Mouse (Mus musculus): Measurements from ENCODE around the gene Setd3. TPM values are rescaled to one million over a fixed set of nuclear protein-coding genes. Genes with fewer than 3 reads are reported as not detected.
A peak's percentile ranks its signal among the peaks of the same experiment; 100 is the strongest.

Gene Setd3
- polyA plus RNA-seq, 1 experiment from 2014 or later = 76.5 TPM

DNA sequence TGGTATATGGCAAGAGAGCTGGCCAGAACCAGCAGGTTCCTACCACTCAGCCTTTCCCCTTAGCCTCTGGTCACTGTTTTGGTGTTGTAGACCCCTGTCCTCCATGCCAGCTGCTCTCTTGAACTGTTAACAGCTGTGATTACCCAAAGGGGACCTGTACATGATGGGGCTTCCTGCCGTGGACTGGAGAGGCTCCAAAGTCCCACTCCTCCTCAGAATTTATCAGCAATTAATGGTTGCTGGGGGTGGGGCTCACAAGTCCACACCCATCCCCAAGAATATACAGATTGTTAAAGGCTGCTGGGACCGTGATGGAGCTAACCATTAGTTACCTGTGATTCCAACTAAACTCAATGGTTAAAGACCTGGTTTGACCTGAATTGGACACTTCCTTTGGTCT, 77.0 kb downstream of the Setd3 start:
- no peak overlapping the region for H3K4me3 ChIP-seq (ENCODE audit: low read depth, low read length)
- H3K36me3 ChIP-seq (ENCODE audit: control insufficient read depth, insufficient read depth, low read length) = no peaks in the 10 kb centered on the region
- H3K27ac ChIP-seq (replicated peaks; ENCODE audit: low read depth, low read length) = no peak overlapping the region
- WGBS = 69% methylated on average over 2 of the region's 2 CpGs
- DNase-seq (ENCODE audit: low spot score) (no peak), ATAC-seq (ENCODE audit: insufficient number of reproducible peaks, low FRiP score, low TSS enrichment, low read depth) (no peak)
- no peak overlapping the region for H3K9ac ChIP-seq (ENCODE audit: low read length)
- H3K27me3 ChIP-seq (ENCODE audit: control insufficient read depth, insufficient read depth, low read length) = no peaks in the 10 kb centered on the region
- H3K4me2 ChIP-seq (ENCODE audit: low read depth, severe bottlenecking) = no peak overlapping the region
- H3K4me1 ChIP-seq (ENCODE audit: control insufficient read depth, insufficient read depth, low read length) = peaks cover 10% of the 10 kb centered on the region
- no peaks in the 10 kb centered on the region for H3K9me3 ChIP-seq (ENCODE audit: control insufficient read depth, low read length)

DNA sequence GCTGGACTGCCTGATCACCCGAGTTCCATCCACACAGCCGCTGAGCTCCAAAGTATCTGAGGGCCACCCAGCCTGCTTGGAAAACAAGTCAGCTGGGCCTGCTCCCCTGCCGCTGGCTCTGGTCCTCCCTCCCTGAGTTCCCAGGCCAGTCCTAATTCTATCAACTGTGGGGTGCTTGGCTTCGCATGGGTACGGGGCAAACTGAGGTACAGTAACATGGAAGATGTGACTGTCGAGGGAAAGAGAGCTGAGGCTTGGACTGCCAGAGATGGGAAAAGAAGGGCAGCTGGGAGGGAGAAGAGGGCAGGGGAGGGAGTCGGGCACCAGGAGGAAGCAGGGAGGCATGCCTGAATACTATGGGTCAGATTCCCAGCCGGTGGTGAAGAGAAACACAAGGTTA, 78.9 kb downstream of the Setd3 start:
- no peak overlapping the region for H3K27ac ChIP-seq (replicated peaks; ENCODE audit: low read depth, low read length)
- H3K27me3 ChIP-seq (ENCODE audit: control insufficient read depth, insufficient read depth, low read length) = no peaks in the 10 kb centered on the region
- H3K9ac ChIP-seq (ENCODE audit: low read length) = no peak overlapping the region
- H3K9me3 ChIP-seq (ENCODE audit: control insufficient read depth, low read length) = no peaks in the 10 kb centered on the region
- ATAC-seq (ENCODE audit: insufficient number of reproducible peaks, low FRiP score, low TSS enrichment, low read depth) (no peak), DNase-seq (ENCODE audit: low spot score) (no peak)
- no peak overlapping the region for H3K4me3 ChIP-seq (ENCODE audit: low read depth, low read length)
- 75% methylated on average over 8 of the region's 8 CpGs for WGBS
- no peaks in the 10 kb centered on the region for H3K36me3 ChIP-seq (ENCODE audit: control insufficient read depth, insufficient read depth, low read length)
- peaks cover 10% of the 10 kb centered on the region for H3K4me1 ChIP-seq (ENCODE audit: control insufficient read depth, insufficient read depth, low read length)
- no peak overlapping the region for H3K4me2 ChIP-seq (ENCODE audit: low read depth, severe bottlenecking)

DNA sequence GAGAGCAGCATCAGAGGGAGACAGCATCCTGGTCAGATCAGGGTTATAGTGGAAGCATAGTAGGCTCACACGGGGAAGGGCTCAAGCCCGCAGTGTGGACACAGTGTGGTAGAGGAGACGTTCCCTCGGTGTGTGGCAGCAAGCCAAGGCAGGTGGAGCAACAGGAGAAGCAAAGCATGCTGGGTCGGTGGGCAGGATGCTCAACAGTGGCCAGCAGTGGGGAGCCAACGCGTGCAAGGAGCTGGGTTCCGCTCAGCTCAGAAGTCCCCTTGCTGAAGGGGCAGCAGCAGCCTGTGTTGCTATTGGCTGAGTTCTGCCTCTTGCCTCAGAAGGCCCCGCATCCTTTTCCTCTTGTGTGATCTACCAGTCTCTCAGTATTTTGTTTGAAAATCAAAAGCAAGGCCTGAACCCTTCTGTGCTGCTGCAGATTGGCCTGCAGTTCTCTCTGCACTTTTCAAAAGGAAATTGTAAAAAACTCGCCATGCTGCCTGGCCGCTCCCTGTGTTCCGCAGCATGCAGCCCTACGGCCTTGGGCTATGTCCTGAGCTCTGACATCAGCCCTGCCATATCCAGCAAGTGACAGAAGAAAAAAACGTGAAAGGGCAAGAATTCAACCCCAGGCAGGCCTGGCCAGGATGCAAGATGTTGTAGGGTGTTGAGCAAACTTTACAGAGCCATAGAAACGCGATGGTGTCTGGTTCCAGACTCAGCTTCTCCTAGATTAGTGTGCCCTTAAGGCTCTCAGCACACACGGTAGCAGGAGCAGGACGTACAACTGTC, 80.7 kb downstream of the Setd3 start:
- Histone ChIP-seq H3K4me3 (ENCODE audit: low read depth, low read length) (no peak overlapping the region), H3K4me2 (ENCODE audit: low read depth, severe bottlenecking) (no peak overlapping the region), H3K4me1 (ENCODE audit: control insufficient read depth, insufficient read depth, low read length) (peaks cover 6% of the 10 kb centered on the region), H3K9ac (ENCODE audit: low read length) (no peak overlapping the region), H3K36me3 (ENCODE audit: control insufficient read depth, insufficient read depth, low read length) (no peaks in the 10 kb centered on the region), H3K27ac (replicated peaks; ENCODE audit: low read depth, low read length) (no peak overlapping the region), H3K9me3 (ENCODE audit: control insufficient read depth, low read length) (no peaks in the 10 kb centered on the region), H3K27me3 (ENCODE audit: control insufficient read depth, insufficient read depth, low read length) (no peaks in the 10 kb centered on the region)
- DNase-seq (ENCODE audit: low spot score) (no peak), ATAC-seq (ENCODE audit: insufficient number of reproducible peaks, low FRiP score, low TSS enrichment, low read depth) (peak; percentile 21; the same call in 1 of the 2 replicates)
- WGBS = 56% methylated on average over 18 of the region's 18 CpGs

DNA sequence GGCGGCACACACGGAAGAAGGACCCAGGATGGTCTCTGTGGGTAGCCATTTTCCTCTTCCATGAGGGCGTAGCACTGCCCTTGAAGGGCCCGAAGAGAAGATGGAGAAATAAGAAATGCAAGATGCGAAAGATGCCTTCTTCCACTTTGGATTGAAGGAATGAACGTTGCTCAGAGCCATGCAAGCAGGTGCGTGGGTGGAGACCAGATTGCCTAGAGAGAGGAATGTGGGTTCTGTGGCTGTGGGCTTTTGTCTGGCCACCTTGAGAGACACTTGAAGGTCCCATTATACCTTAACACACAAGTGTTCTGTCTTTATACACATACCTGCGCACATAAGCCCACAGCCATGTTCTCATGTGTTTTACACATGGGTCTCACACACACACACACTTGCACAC, 81.5 kb downstream of the Setd3 start:
- 93% methylated on average over 8 of the region's 8 CpGs for WGBS
- no peak overlapping the region for H3K4me3 ChIP-seq (ENCODE audit: low read depth, low read length)

DNA sequence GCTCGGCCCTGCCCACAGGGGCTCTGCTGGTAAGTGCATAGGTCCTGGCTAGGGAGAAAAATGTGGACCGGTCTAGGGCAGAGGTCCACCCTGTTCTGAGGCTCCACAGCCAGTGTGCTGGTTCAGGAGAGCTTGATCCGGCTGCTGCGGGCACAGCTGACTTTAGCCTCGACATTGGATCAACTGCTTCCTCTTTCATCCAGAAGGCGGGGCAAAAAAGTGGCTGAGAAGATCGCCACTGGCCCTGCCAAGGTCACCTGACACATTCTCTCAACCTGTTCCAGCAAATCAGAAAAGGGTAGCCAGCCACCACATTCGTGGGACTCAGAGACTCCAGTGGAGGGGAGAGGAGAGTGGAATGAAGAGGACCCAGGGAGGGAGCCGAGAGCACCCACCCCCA, 90.9 kb downstream of the Setd3 start:
- no peak overlapping the region for H3K27ac ChIP-seq (replicated peaks; ENCODE audit: low read depth, low read length)
- no peaks in the 10 kb centered on the region for H3K4me1 ChIP-seq (ENCODE audit: control insufficient read depth, insufficient read depth, low read length)
- no peaks in the 10 kb centered on the region for H3K9me3 ChIP-seq (ENCODE audit: control insufficient read depth, low read length)
- 74% methylated on average over 9 of the region's 9 CpGs for WGBS
- no peak for DNase-seq (ENCODE audit: low spot score)
- no peak overlapping the region for H3K4me3 ChIP-seq (ENCODE audit: low read depth, low read length)
- ATAC-seq (ENCODE audit: insufficient number of reproducible peaks, low FRiP score, low TSS enrichment, low read depth) = no peak
- no peak overlapping the region for H3K9ac ChIP-seq (ENCODE audit: low read length)
- no peaks in the 10 kb centered on the region for H3K27me3 ChIP-seq (ENCODE audit: control insufficient read depth, insufficient read depth, low read length)
- H3K36me3 ChIP-seq (ENCODE audit: control insufficient read depth, insufficient read depth, low read length) = no peaks in the 10 kb centered on the region
- H3K4me2 ChIP-seq (ENCODE audit: low read depth, severe bottlenecking) = no peak overlapping the region

More for the DNA sequence above, 81.5 kb downstream of the Setd3 start:
- no peak for DNase-seq (ENCODE audit: low spot score)
- Histone ChIP-seq H3K36me3 (ENCODE audit: control insufficient read depth, insufficient read depth, low read length) (no peaks in the 10 kb centered on the region), H3K4me1 (ENCODE audit: control insufficient read depth, insufficient read depth, low read length) (0 out of 2 replicates have a peak, but pooled peaks cover 3% of the 10 kb centered on the region), H3K9ac (ENCODE audit: low read length) (no peak overlapping the region), H3K9me3 (ENCODE audit: control insufficient read depth, low read length) (no peaks in the 10 kb centered on the region), H3K4me2 (ENCODE audit: low read depth, severe bottlenecking) (no peak overlapping the region), H3K27me3 (ENCODE audit: control insufficient read depth, insufficient read depth, low read length) (no peaks in the 10 kb centered on the region), H3K27ac (replicated peaks; ENCODE audit: low read depth, low read length) (no peak overlapping the region)
- no peak for ATAC-seq (ENCODE audit: insufficient number of reproducible peaks, low FRiP score, low TSS enrichment, low read depth)

DNA sequence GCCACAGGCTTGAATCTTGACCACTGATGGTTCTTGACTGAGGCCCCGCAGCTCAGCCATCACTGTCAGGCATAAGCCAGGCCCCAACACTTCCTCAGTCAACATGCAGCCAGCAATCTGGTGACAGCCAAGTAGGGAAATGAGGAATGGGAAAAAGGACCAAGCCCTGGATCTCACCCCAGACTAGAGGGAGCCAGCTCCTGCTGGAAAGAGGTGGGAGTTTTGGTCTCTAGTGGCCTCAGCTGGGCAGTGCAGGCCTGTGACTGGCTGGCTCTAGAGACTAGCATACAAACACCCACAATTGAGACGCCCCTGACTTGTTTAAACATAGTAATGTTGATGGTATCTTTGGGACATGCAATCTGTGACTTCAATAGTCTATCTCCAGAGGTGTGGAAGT, 91.6 kb downstream of the Setd3 start:
- H3K4me2 ChIP-seq (ENCODE audit: low read depth, severe bottlenecking) = no peak overlapping the region
- no peaks in the 10 kb centered on the region for H3K4me1 ChIP-seq (ENCODE audit: control insufficient read depth, insufficient read depth, low read length)
- H3K27ac ChIP-seq (replicated peaks; ENCODE audit: low read depth, low read length) = no peak overlapping the region
- ATAC-seq (ENCODE audit: insufficient number of reproducible peaks, low FRiP score, low TSS enrichment, low read depth) = no peak
- no peak overlapping the region for H3K4me3 ChIP-seq (ENCODE audit: low read depth, low read length)
- no peaks in the 10 kb centered on the region for H3K27me3 ChIP-seq (ENCODE audit: control insufficient read depth, insufficient read depth, low read length)
- DNase-seq (ENCODE audit: low spot score) = no peak
- no peak overlapping the region for H3K9ac ChIP-seq (ENCODE audit: low read length)
- no peaks in the 10 kb centered on the region for H3K9me3 ChIP-seq (ENCODE audit: control insufficient read depth, low read length)
- 78% methylated on average over 2 of the region's 2 CpGs for WGBS
- H3K36me3 ChIP-seq (ENCODE audit: control insufficient read depth, insufficient read depth, low read length) = no peaks in the 10 kb centered on the region

DNA sequence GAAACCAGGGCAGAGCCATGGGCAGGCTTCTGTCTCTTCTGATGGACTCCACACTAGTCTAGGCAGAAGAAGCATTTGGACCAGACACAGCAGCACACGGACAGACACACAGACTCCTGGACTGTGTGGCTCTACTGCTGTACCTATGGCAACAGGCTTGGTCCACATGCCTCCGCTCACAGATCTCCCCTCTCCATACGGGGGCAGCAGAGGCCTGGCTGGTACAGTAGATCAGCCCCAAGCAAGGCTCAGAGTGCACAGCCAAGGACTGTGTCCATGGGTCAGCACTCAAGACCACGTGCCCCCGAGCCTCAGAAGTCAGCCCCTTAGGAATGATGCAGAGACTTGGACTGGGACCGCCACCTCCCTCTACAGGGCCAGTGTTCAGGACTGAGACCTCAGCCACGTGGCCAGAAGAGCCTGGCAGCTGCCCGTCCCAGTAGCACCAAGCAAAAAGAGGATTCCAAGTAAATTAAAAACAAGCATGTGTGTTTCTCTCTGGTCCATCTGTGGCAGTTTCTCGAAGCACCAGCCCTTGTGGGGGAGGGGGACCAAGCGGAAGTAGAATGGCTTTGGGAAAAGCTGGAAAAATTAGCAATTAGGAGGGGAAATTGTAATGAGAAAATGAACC, 100.9 kb downstream of the Setd3 start:
- no peak overlapping the region for H3K9ac ChIP-seq (ENCODE audit: low read length)
- H3K9me3 ChIP-seq (ENCODE audit: control insufficient read depth, low read length) = no peaks in the 10 kb centered on the region
- H3K4me3 ChIP-seq (ENCODE audit: low read depth, low read length) = no peak overlapping the region
- no peaks in the 10 kb centered on the region for H3K4me1 ChIP-seq (ENCODE audit: control insufficient read depth, insufficient read depth, low read length)
- no peak overlapping the region for H3K27ac ChIP-seq (replicated peaks; ENCODE audit: low read depth, low read length)
- DNase-seq (ENCODE audit: low spot score) = no peak
- no peak for ATAC-seq (ENCODE audit: insufficient number of reproducible peaks, low FRiP score, low TSS enrichment, low read depth)
- no peak overlapping the region for H3K4me2 ChIP-seq (ENCODE audit: low read depth, severe bottlenecking)
- no peaks in the 10 kb centered on the region for H3K36me3 ChIP-seq (ENCODE audit: control insufficient read depth, insufficient read depth, low read length)
- WGBS = 66% methylated on average over 10 of the region's 10 CpGs
- no peaks in the 10 kb centered on the region for H3K27me3 ChIP-seq (ENCODE audit: control insufficient read depth, insufficient read depth, low read length)

DNA sequence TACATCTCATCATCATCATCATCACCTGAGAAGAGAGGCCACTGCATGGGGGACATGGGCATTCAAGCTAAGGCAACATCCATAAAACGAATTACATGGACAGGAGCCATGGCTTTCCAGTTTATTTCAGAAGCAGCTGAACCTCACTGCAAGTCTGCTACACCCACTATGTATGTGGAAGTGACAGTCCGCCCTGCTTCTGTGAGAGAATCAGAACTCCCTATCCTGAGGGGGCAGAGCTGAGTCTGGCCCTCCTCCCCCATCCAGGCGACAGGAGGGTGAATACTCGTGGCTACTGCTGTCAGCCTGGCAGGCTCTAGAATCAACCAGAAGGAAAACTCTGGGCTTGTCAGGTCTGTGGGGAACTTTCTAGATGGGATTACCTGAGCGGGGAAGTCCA, 106.2 kb downstream of the Setd3 start:
- Histone ChIP-seq H3K9ac (ENCODE audit: low read length) (no peak overlapping the region), H3K4me2 (ENCODE audit: low read depth, severe bottlenecking) (no peak overlapping the region), H3K4me3 (ENCODE audit: low read depth, low read length) (no peak overlapping the region), H3K27me3 (ENCODE audit: control insufficient read depth, insufficient read depth, low read length) (no peaks in the 10 kb centered on the region), H3K4me1 (ENCODE audit: control insufficient read depth, insufficient read depth, low read length) (0 out of 2 replicates have a peak, but pooled peaks cover 6% of the 10 kb centered on the region), H3K36me3 (ENCODE audit: control insufficient read depth, insufficient read depth, low read length) (no peaks in the 10 kb centered on the region), H3K27ac (replicated peaks; ENCODE audit: low read depth, low read length) (no peak overlapping the region), H3K9me3 (ENCODE audit: control insufficient read depth, low read length) (no peaks in the 10 kb centered on the region)
- WGBS = 68% methylated on average over 5 of the region's 5 CpGs
- DNase-seq (ENCODE audit: low spot score) (no peak), ATAC-seq (ENCODE audit: insufficient number of reproducible peaks, low FRiP score, low TSS enrichment, low read depth) (no peak)

Measured in limb, embryonic 11.5 days (tissue).